12 mouse cellular contexts compared by ENCODE assay signal in the genomic region with DNA sequence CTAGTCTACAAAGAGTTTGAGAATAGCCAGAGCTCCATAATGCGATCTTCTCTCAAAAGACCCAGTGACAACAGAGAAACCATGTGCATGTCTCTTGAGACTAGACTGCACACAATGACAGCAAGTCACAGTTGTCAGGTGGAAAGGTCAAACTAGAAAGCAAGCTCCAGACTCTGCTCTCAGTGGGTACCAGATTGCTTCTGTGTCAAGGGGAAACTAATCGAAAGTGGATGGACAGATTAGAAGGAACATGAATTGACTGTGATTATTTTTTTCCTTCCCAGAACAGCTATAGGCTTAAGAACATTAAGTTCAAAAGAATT. TPM values are rescaled to one million over a fixed set of nuclear protein-coding genes. Genes with fewer than 3 reads are reported as not detected.
DNase-seq lines count a peak whose midpoint lies in the region; ATAC-seq and TF ChIP-seq lines count a peak whose summit lies in the region.
"Had no signal": no experiment of that assay in that cellular context is flagged by ENCODE, and none has a peak within 500 bp of the region (broad histone marks: within the 10 kb centered on the region; RNA-seq: fewer than 3 reads in every experiment).

No protein-coding gene starts in this region.

- no peak overlapping the region for H3K9ac ChIP-seq in forebrain, postnatal 0 days
- no peak overlapping the region for H3K9ac ChIP-seq in intestine, embryonic 14.5 days (ENCODE audit: low read length)
- H3K9ac ChIP-seq in intestine, postnatal 0 days (ENCODE audit: low read depth, low read length), result no peak overlapping the region

- H3K9me3 ChIP-seq in forebrain, embryonic 10.5 days, result no peaks in the 10 kb centered on the region
- no peaks in the 10 kb centered on the region for H3K9me3 ChIP-seq in forebrain, postnatal 0 days (ENCODE audit: low read length)
- H3K9me3 ChIP-seq in intestine, embryonic 14.5 days (ENCODE audit: control insufficient read depth, low read length), result no peaks in the 10 kb centered on the region
- no peaks in the 10 kb centered on the region for H3K9me3 ChIP-seq in intestine, postnatal 0 days (ENCODE audit: control insufficient read depth)

- H3K27me3 ChIP-seq in forebrain, embryonic 10.5 days (ENCODE audit: poor library complexity, severe bottlenecking), result peaks cover 6% of the 10 kb centered on the region; the same call in 1 of the 2 replicates
- no peaks in the 10 kb centered on the region for H3K27me3 ChIP-seq in forebrain, postnatal 0 days (ENCODE audit: insufficient read depth, low read length)
- H3K27me3 ChIP-seq in intestine, embryonic 14.5 days (replicated peaks; ENCODE audit: control insufficient read depth, insufficient read depth, low read length), result no peaks in the 10 kb centered on the region
- H3K27me3 ChIP-seq in intestine, postnatal 0 days (replicated peaks; ENCODE audit: control insufficient read depth, insufficient read depth, low read length), result no peaks in the 10 kb centered on the region
- no peaks in the 10 kb centered on the region for H3K27me3 ChIP-seq in testis, adult 2 months (ENCODE audit: control insufficient read depth, insufficient read depth, low read length)

- no peak for ATAC-seq in forebrain, postnatal 0 days
- no peak for ATAC-seq in intestine, embryonic 14.5 days (replicated peaks; ENCODE audit: low FRiP score, low TSS enrichment, low read depth)
- no peak for ATAC-seq in intestine, postnatal 0 days

- peaks cover 26% of the 10 kb centered on the region for H3K4me1 ChIP-seq in forebrain, embryonic 10.5 days
- 0 out of 2 replicates have a peak, but pooled peaks cover 5% of the 10 kb centered on the region for H3K4me1 ChIP-seq in forebrain, postnatal 0 days (ENCODE audit: insufficient read depth)
- H3K4me1 ChIP-seq in intestine, embryonic 14.5 days (replicated peaks; ENCODE audit: control insufficient read depth, insufficient read depth, low read length), result peaks cover 19% of the 10 kb centered on the region
- H3K4me1 ChIP-seq in intestine, postnatal 0 days (replicated peaks; ENCODE audit: control insufficient read depth, insufficient read depth, low read length), result no peaks in the 10 kb centered on the region
- H3K4me1 ChIP-seq in testis, adult 2 months (ENCODE audit: control insufficient read depth, insufficient read depth, low read length), result peaks cover 2% of the 10 kb centered on the region; the same call in 1 of the 2 replicates

- no peak overlapping the region for H3K4me3 ChIP-seq in forebrain, embryonic 10.5 days
- H3K4me3 ChIP-seq in forebrain, postnatal 0 days (ENCODE audit: low read depth, low read length), result no peak overlapping the region
- H3K4me3 ChIP-seq in intestine, embryonic 14.5 days (ENCODE audit: low read depth, low read length), result no peak overlapping the region
- H3K4me3 ChIP-seq in intestine, postnatal 0 days (ENCODE audit: low read depth, low read length), result no peak overlapping the region
- H3K4me3 ChIP-seq in testis, adult 2 months (ENCODE audit: control insufficient read depth, low read depth, low read length), result peak overlapping the region; percentile 31; the same call in 1 of the 2 replicates

- TF ChIP-seq POLR2A in testis, adult 2 months (IDR thresholded peaks at IDR 0.05; ENCODE audit: control insufficient read depth, low read depth, low read length), result no peak

- H3K27ac ChIP-seq in forebrain, embryonic 10.5 days, result peak overlapping the region; percentile 72
- no peak overlapping the region for H3K27ac ChIP-seq in forebrain, postnatal 0 days (ENCODE audit: low read depth, low read length)
- peak overlapping the region; percentile 5; the same call in 1 of the 2 replicates for H3K27ac ChIP-seq in intestine, embryonic 14.5 days (ENCODE audit: low read depth)
- no peak overlapping the region for H3K27ac ChIP-seq in intestine, postnatal 0 days (ENCODE audit: low read depth, low read length)
- H3K27ac ChIP-seq in testis, adult 2 months (ENCODE audit: control insufficient read depth, insufficient read depth, low read depth, low read length), result no peak overlapping the region

- 50% methylated on average over 2 of the region's 2 CpGs for WGBS in forebrain, embryonic 10.5 days
- 65% methylated on average over 2 of the region's 2 CpGs for WGBS in forebrain, postnatal 0 days
- 25% methylated on average over 2 of the region's 2 CpGs for WGBS in intestine, embryonic 14.5 days
- WGBS in intestine, postnatal 0 days, result 58% methylated on average over 2 of the region's 2 CpGs

- no peak for TF ChIP-seq CTCF in forebrain, postnatal 0 days (IDR thresholded peaks at IDR 0.05; ENCODE audit: low read depth)
- TF ChIP-seq CTCF in intestine, postnatal 0 days (IDR thresholded peaks at IDR 0.05; ENCODE audit: low read depth), result no peak
- no peak for TF ChIP-seq CTCF in testis, adult 2 months (IDR thresholded peaks at IDR 0.05; ENCODE audit: control insufficient read depth, insufficient read depth, insufficient replicate concordance, low read depth, low read length)

- H3K36me3 ChIP-seq in forebrain, embryonic 10.5 days (replicated peaks), result no peaks in the 10 kb centered on the region
- H3K36me3 ChIP-seq in forebrain, postnatal 0 days (ENCODE audit: insufficient read depth), result no peaks in the 10 kb centered on the region
- no peaks in the 10 kb centered on the region for H3K36me3 ChIP-seq in intestine, embryonic 14.5 days (ENCODE audit: control insufficient read depth, insufficient read depth, low read length)
- no peaks in the 10 kb centered on the region for H3K36me3 ChIP-seq in intestine, postnatal 0 days (ENCODE audit: control insufficient read depth, insufficient read depth)
- H3K36me3 ChIP-seq in testis, adult 2 months (ENCODE audit: control insufficient read depth, insufficient read depth, low read length), result no peaks in the 10 kb centered on the region

- no peak overlapping the region for H3K4me2 ChIP-seq in forebrain, postnatal 0 days (ENCODE audit: low read depth)
- no peak overlapping the region for H3K4me2 ChIP-seq in intestine, embryonic 14.5 days (ENCODE audit: low read length)
- no peak overlapping the region for H3K4me2 ChIP-seq in intestine, postnatal 0 days (replicated peaks; ENCODE audit: low read depth)

- no peak for DNase-seq in forebrain, embryonic 10.5 days (ENCODE audit: extremely low spot score, low spot score)
- DNase-seq in forebrain, postnatal 0 days, result no peak
- no peak for DNase-seq in intestine, embryonic 14.5 days (ENCODE audit: low spot score)
- no peak for DNase-seq in testis, postnatal 14 days (ENCODE audit: low spot score)
- DNase-seq in cerebellum, postnatal 36 days, result no peak
- no peak for DNase-seq in layer of hippocampus, postnatal 36 days
- DNase-seq: adrenal gland, adult 2 months; heart, postnatal 10 days; right cerebral cortex, postnatal 14 days; thymus, postnatal 14 days had no signal

RNA-seq across cellular contexts. Expression of a gene that starts 27.5 kb away (rescaled TPM):
- polyA plus RNA-seq in forebrain, embryonic 10.5 days (2016; fragmentation: Nextera tagmentation; extraction: Ambion mirVana), result 2.5 and 2.9 TPM in 2 replicates
- total RNA-seq in forebrain, postnatal 0 days (2014; rRNA removed), result 0.62 and 1.4 TPM in 2 replicates
- 0.20 and 0.35 TPM in 2 replicates for polyA plus RNA-seq in forebrain, postnatal 0 days (2015; fragmentation: Nextera tagmentation; extraction: Ambion mirVana)
- 6.2 and 6.5 TPM in 2 replicates for polyA plus RNA-seq in intestine, embryonic 14.5 days (2014; fragmentation: Nextera tagmentation; extraction: Ambion mirVana)
- 1.4 and 1.8 TPM in 2 replicates for polyA plus RNA-seq in intestine, postnatal 0 days (2015; fragmentation: Nextera tagmentation; extraction: Ambion mirVana)
- polyA plus RNA-seq in testis, adult 2 months (2012; rRNA removed), result 0.59 and 0.62 TPM in 2 replicates
- total RNA-seq in layer of hippocampus, postnatal 36 days (2021), result 1 to 10 TPM; 4.1 to 4.4 TPM

Comparison
In these comparisons a context has a peak if more than half of its experiments do, and no peak if none do; other contexts are left out.
1. H3K27ac ChIP-seq: peak in forebrain, embryonic 10.5 days (single experiment) and intestine, embryonic 14.5 days (single experiment); none in forebrain, postnatal 0 days (single experiment), intestine, postnatal 0 days (single experiment) and testis, adult 2 months (single experiment).